Mouse (Mus musculus) MEL (cell line): ENCODE results near the gene Surf4.

Experiments
- CHD2 ChIP-seq: IDR thresholded peaks from 2 replicates; pipeline ENCODE4 v1.6.1; 2011; ENCODE audit warnings: low read length, improper control_type of control experiment
- ETS1 ChIP-seq: IDR thresholded peaks from 2 replicates; pipeline ENCODE4 v1.6.1; 2012; ENCODE audit warnings: low read depth, mild to moderate bottlenecking, inconsistent platforms, low read length, improper control_type of control experiment, moderate library complexity
- GATA1 ChIP-seq: IDR thresholded peaks from 2 replicates; pipeline ENCODE4 v1.6.1; 2011; ENCODE audit warnings: low read depth, low read length, improper control_type of control experiment
- MYC ChIP-seq: IDR thresholded peaks from 2 replicates; pipeline ENCODE4 v1.6.1; 2011; ENCODE audit warnings: low read depth, mild to moderate bottlenecking, low read length, improper control_type of control experiment, moderate library complexity
- POLR2AphosphoS2 ChIP-seq: IDR thresholded peaks from 2 replicates; pipeline ENCODE4 v1.6.1; 2011; ENCODE audit warnings: low read length, improper control_type of control experiment

DNA sequence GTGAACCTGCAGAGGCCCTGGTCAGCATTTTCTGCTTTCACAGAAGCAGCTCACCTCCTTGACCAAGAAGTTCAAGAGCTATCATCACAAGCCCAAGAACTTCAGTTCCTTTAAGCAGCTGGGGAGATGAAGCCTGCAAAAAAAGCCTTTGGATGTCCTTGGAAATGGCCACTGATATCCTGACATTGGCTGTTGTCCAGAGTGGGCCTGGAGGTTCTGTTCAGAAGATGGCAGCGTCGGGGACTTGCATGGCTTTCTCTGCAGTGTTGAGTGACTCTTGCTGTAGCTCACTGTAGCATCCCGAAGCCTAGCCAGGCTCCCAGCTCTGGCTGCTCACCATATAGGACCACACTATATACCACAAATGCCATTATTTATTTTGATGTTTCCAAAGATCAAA is 14.0 kb downstream of the Surf4 start:
- TF ChIP-seq CHD2 (no peak), POLR2AphosphoS2 (no peak), ETS1 (no peak), GATA1 (no peak), MYC (no peak)
